Mouse (Mus musculus) embryonic facial prominence, embryonic 11.5 days (tissue): ENCODE measurements around the gene Spg11. TPM values are rescaled to one million over a fixed set of nuclear protein-coding genes. Genes with fewer than 3 reads are reported as not detected.
A peak's percentile ranks its signal among the peaks of the same experiment; 100 is the strongest.

Source experiments
- ATAC-seq: fragments of 200-750 bp; cut with Nextera tagmentation; replicated peaks from 2 replicates; pipeline ENCODE4 v1.8.0; 2017; ENCODE audit warnings: low read depth; ENCODE audit not compliant: insufficient number of reproducible peaks, low FRiP score, low TSS enrichment
- DNase-seq: peaks from one replicate; pipeline ENCODE4 v3.0.0-alpha.2; 2015; ENCODE audit warnings: low spot score
- H3K27ac ChIP-seq: fragments of 300-500 bp; sonication (generic); replicated peaks from 2 replicates; pipeline ENCODE4 v1.5.1; 2014; ENCODE audit warnings: mild to moderate bottlenecking, low read depth, low read length, control low read depth
- H3K27me3 ChIP-seq: fragments of 300-500 bp; sonication (generic); 2 replicates; pipeline ENCODE4 v1.6.1; 2014; ENCODE audit warnings: mild to moderate bottlenecking, low read length, moderate library complexity, mixed read lengths; ENCODE audit not compliant: control insufficient read depth, insufficient read depth
- H3K36me3 ChIP-seq: fragments of 300-500 bp; sonication (generic); replicated peaks from 2 replicates; pipeline ENCODE4 v1.6.1; 2014; ENCODE audit warnings: low read depth, mild to moderate bottlenecking, low read length, moderate library complexity, mixed read lengths; ENCODE audit not compliant: control insufficient read depth, insufficient read depth
- H3K4me1 ChIP-seq: fragments of 300-500 bp; sonication (generic); 2 replicates; pipeline ENCODE4 v1.6.1; 2014; ENCODE audit warnings: low read length, mixed read lengths; ENCODE audit not compliant: control insufficient read depth, insufficient read depth
- H3K4me2 ChIP-seq: fragments of 300-500 bp; sonication (generic); 2 replicates; pipeline ENCODE4 v1.6.1; 2014; ENCODE audit warnings: low read depth, mild to moderate bottlenecking, control low read depth, low read length, moderate library complexity
- H3K4me3 ChIP-seq: fragments of 300-500 bp; sonication (generic); 2 replicates; pipeline ENCODE4 v1.5.1; 2014; ENCODE audit warnings: low read depth, low read length, control low read depth
- H3K9ac ChIP-seq: fragments of 300-500 bp; sonication (generic); replicated peaks from 2 replicates; pipeline ENCODE4 v1.6.1; 2014; ENCODE audit warnings: mild to moderate bottlenecking, control low read depth, low read length
- H3K9me3 ChIP-seq: fragments of 300-500 bp; sonication (generic); replicated peaks from 2 replicates; pipeline ENCODE4 v1.6.1; 2016; ENCODE audit warnings: mild to moderate bottlenecking, low read length, inconsistent platforms, mixed read lengths; ENCODE audit not compliant: control insufficient read depth
- WGBS: fragments of 180-500 bp; shearing (Covaris S2); extraction: QIAGEN DNeasy Blood & Tissue Kit; methylation state at CpG from one replicate; pipeline ENCODE4 v1.1.7; 2014; 5-methylcytosine and 5-hydroxymethylcytosine counted together
- polyA plus RNA-seq: library from polyadenylated mRNA; unstranded; fragments of >200 nt; fragmentation: Nextera tagmentation; extraction: Ambion mirVana; gene quantifications from 2 replicates; pipeline ENCODE4 v1.2.1, GENCODE M21; 2014

Spg11 gene
- polyA plus RNA-seq, 1 experiment from 2014 or later, result 10.9 TPM

DNA sequence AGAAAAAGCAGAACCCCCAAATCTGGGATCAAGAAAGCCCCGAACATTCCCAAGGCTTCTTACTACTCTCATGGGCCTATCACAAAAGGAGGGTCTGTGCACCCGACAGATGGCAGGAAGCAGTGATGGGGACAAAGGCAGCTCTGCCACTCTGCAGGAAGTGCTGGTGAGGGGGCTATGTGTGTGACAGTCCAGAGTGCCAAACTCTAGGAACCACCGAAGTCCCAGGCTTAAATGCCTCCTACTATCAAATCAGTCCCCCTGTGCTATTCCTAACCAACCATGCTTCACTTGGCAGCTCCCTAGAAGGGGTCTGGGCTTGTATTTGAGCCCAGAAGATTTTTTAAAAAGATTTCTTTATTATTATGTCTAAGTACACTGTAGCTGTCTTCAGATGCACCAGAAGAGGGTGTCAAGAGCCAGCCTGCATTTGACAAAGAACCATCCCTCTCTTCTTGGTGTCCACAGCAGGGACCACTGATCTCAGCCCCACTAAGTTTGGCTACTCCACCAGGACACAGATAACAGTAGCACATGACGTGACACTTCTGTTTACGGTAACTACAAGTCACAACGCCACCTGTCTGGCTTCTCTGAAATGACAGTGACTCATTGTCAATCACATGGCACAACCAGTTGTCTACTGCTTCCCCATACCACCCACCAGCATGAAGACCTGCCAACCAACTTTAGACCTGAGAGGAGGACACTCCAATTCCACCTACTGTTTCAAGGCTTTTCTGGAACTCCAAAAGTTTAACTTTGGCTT is 48.9 kb downstream of the Spg11 start:
- Histone ChIP-seq H3K27ac (no peak overlapping the region), H3K9ac (no peak overlapping the region), H3K4me3 (no peak overlapping the region), H3K36me3 (no peaks in the 10 kb centered on the region; the same call in none of the 2 replicates), H3K4me1 (no peaks in the 10 kb centered on the region), H3K27me3 (no peaks in the 10 kb centered on the region), H3K4me2 (no peak overlapping the region), H3K9me3 (no peaks in the 10 kb centered on the region)
- ATAC-seq (no peak), DNase-seq (no peak)
- WGBS, result 89% methylated on average over 6 of the region's 6 CpGs

GRCm38 (mm10) chr2:122066241-122066640 is 51.9 kb downstream of the Spg11 start:
- no peaks in the 10 kb centered on the region for H3K9me3 ChIP-seq
- H3K4me1 ChIP-seq, result no peaks in the 10 kb centered on the region
- H3K9ac ChIP-seq, result no peak overlapping the region
- no peak overlapping the region for H3K4me3 ChIP-seq
- no peak overlapping the region for H3K27ac ChIP-seq
- no peaks in the 10 kb centered on the region for H3K27me3 ChIP-seq
- no peak overlapping the region for H3K4me2 ChIP-seq
- WGBS, result 84% methylated on average over 8 of the region's 8 CpGs
- no peaks in the 10 kb centered on the region; the same call in none of the 2 replicates for H3K36me3 ChIP-seq
- ATAC-seq (no peak), DNase-seq (no peak)

DNA sequence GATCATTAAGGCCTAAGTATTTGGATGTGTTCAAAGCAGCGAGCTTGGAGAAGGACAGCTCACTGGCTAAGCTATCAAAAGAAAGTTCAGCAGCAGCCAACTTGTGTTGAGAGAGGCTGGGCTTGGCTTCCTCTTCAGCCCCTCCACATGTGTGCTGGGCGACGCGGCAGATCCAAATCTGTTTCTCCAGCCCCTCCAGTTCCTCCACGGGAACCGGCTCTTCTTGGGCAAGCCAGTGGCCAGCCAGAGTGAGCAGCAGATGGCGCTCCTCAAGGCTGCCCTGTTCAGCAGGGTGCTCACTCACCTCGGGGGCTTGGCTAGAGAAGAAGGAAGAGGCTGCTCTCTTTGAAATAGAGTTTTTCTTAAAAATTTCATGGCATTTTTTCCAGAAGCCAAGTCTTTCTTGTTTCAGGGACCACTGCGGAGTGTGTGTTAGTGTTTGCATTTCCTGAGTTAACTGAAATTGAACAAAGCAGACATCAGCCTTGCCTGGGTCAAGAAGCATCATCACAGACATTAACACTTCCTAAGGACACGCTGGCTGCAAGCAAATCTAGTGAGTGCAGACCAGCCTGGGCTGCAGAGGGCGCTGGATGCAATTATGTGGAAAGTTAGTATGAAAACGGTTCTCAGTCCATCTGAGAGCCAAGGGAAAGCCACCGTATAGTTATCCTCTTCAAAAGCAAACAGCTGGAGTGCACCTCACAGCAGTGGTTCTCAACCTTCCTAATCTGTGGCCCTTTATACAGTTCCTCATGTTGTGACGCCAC is 52.8 kb downstream of the Spg11 start:
- DNase-seq (peak; percentile 30), ATAC-seq (no peak)
- no peak overlapping the region for H3K27ac ChIP-seq
- no peaks in the 10 kb centered on the region for H3K27me3 ChIP-seq
- H3K9ac ChIP-seq, result no peak overlapping the region
- no peaks in the 10 kb centered on the region for H3K4me1 ChIP-seq
- no peaks in the 10 kb centered on the region for H3K9me3 ChIP-seq
- H3K4me3 ChIP-seq, result no peak overlapping the region
- no peak overlapping the region for H3K4me2 ChIP-seq
- H3K36me3 ChIP-seq, result no peaks in the 10 kb centered on the region; the same call in none of the 2 replicates
- WGBS, result 52% methylated on average over 14 of the region's 14 CpGs

DNA sequence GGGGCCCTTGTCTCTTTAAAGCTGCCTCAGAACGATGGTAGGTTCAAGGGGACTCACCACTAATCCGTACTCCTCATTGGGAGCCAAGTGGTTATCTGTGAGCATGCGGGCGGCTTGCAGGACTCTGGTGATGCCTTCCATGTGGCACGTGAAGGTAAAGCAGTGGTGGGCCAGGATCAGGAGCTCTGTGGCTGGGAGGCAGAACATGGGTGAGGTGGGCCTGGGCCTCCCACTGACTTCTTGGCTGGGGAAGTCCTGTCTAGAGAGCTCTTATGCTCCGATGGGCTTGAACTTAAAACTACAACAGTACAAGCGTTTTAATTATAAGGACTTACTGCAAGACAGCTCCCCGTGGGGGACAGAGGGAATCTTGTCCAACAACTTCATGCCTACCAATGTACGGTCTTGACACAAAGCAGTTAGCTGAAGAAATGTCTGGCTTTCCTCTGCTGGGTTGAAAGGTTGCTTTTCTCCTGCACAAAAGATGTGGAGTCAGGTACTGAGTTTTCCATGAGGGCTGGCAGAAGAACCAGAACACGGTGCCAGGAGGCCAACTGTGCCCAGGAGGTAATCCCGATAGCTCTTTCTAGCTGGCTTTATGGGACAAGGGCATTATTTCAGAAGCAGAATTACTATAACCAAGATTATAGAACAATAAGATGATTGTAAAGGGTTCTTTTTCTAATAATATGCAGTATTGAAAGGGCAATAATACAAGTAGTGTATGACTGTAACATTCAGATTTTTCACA is 58.6 kb downstream of the Spg11 start:
- Histone ChIP-seq H3K27ac (no peak overlapping the region), H3K27me3 (no peaks in the 10 kb centered on the region), H3K9me3 (no peaks in the 10 kb centered on the region), H3K36me3 (peaks cover 4% of the 10 kb centered on the region), H3K9ac (no peak overlapping the region), H3K4me2 (no peak overlapping the region), H3K4me3 (no peak overlapping the region), H3K4me1 (no peaks in the 10 kb centered on the region)
- WGBS, result 93% methylated on average over 11 of the region's 11 CpGs
- no peak for ATAC-seq
- no peak for DNase-seq

DNA sequence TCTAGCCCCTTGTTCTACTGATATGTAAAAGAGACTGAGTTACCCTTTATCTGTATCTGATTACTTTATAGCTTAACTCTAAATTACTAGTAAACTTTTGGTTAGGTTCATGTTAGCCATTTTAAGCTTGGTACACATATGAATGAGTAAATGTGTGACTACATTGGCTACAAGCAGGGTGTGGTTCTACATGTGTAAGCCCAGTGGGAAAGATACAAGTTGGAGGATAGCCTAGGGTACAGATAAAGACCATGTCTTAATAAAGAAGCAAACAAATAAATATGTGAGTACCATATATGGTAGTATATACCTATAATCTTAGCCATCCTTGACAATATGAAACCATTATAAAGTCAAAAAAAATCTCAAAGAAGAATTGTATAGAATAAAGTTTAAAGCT is 74.3 kb downstream of the Spg11 start:
- DNase-seq (no peak), ATAC-seq (no peak)
- H3K4me3 ChIP-seq, result no peak overlapping the region
- H3K4me2 ChIP-seq, result no peak overlapping the region
- H3K9me3 ChIP-seq, result no peaks in the 10 kb centered on the region
- H3K27me3 ChIP-seq, result no peaks in the 10 kb centered on the region
- no peaks in the 10 kb centered on the region for H3K4me1 ChIP-seq
- no peak overlapping the region for H3K27ac ChIP-seq
- no peak overlapping the region for H3K9ac ChIP-seq
- H3K36me3 ChIP-seq, result no peaks in the 10 kb centered on the region

DNA sequence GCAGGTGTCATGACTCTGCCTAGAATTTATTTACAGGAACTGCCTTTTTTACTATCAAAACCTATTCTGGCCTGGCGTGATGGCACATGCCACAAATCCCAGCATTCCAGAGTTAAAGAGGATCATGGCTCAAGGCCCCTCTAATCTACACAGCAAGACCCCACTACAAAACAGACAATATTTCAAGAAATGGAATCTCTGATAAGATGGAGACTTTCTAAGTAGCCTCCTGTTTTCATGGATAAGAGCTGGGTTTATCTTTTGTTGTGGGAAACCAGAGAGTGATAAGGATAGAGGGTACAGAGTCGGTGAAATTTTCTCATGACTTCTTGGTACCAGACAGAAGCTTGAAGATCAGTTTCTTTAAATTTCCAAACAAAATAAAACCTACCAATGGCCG is 82.1 kb downstream of the Spg11 start:
- H3K4me3 ChIP-seq, result no peak overlapping the region
- no peaks in the 10 kb centered on the region for H3K36me3 ChIP-seq
- WGBS, result 94% methylated on average over 3 of the region's 3 CpGs
- no peak overlapping the region for H3K27ac ChIP-seq
- no peak for DNase-seq
- H3K9ac ChIP-seq, result no peak overlapping the region
- H3K4me1 ChIP-seq, result no peaks in the 10 kb centered on the region
- no peak for ATAC-seq
- H3K9me3 ChIP-seq, result no peaks in the 10 kb centered on the region
- H3K27me3 ChIP-seq, result no peaks in the 10 kb centered on the region
- no peak overlapping the region for H3K4me2 ChIP-seq

GRCm38 (mm10) chr2:122031970-122032369 is 86.2 kb downstream of the Spg11 start:
- H3K27me3 ChIP-seq, result no peaks in the 10 kb centered on the region
- H3K36me3 ChIP-seq, result no peaks in the 10 kb centered on the region
- 78% methylated on average over 6 of the region's 6 CpGs for whole genome bisulfite sequencing
- DNase-seq, result no peak
- no peak overlapping the region for H3K4me3 ChIP-seq
- H3K4me1 ChIP-seq, result no peaks in the 10 kb centered on the region
- H3K9ac ChIP-seq, result no peak overlapping the region
- H3K27ac ChIP-seq, result no peak overlapping the region
- no peak overlapping the region for H3K4me2 ChIP-seq
- no peaks in the 10 kb centered on the region for H3K9me3 ChIP-seq
- ATAC-seq, result no peak
